Mouse (Mus musculus) bone marrow, adult 2 months (tissue): ENCODE data around the gene Coa5.

ENCODE experiments used
- CTCF ChIP-seq: fragments of 200-500 bp; IDR thresholded peaks from 2 replicates; pipeline ENCODE4 v1.5.1; 2011; ENCODE audit warnings: low read length, control low read depth; ENCODE audit not compliant: control insufficient read depth, insufficient read depth
- POLR2A ChIP-seq: fragments of 200-500 bp; IDR thresholded peaks from 2 replicates; pipeline ENCODE4 v1.6.1; 2011; ENCODE audit warnings: low read depth, mild to moderate bottlenecking, control low read depth, low read length, borderline replicate concordance; ENCODE audit not compliant: control insufficient read depth

DNA sequence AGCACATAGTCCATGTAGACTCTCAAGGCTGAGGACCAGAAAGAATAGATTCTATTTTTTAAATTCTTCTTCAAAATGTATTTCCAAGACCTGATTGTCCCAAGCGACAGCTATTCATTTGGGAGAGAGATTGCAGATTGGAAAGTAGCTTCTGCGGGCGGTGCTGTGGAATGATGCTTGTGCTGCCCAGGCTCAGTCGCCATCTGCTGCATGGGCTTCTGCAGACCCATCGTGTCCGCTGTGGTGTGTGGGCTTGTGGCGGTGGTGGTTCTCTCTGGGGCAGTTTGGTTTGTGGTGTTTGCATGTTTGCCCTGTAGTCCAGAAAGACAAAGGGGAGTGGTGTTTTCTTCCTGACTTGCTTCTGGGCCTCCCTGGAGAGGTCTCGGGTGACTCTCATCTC lies 53.7 kb downstream of the Coa5 start:
- TF ChIP-seq POLR2A (no peak), CTCF (no peak)
